Mouse (Mus musculus): ENCODE results near the gene Polr1c. TPM values are rescaled to one million over a fixed set of nuclear protein-coding genes. Genes with fewer than 3 reads are reported as not detected.

Polr1c gene
- polyA plus RNA-seq, 1 experiment from 2014 or later: 75.8 TPM

GRCm38 (mm10) chr17:46275034-46275433 is 27.2 kb upstream of the Polr1c start:
- WGBS: 84% methylated on average over 6 of the region's 6 CpGs
- ATAC-seq: no peak
- peaks cover 23% of the 10 kb centered on the region for H3K36me3 ChIP-seq
- H3K4me2 ChIP-seq (replicated peaks): no peak overlapping the region
- no peaks in the 10 kb centered on the region for H3K27me3 ChIP-seq (replicated peaks)
- no peaks in the 10 kb centered on the region for H3K9me3 ChIP-seq
- H3K4me1 ChIP-seq (replicated peaks): peaks cover 5% of the 10 kb centered on the region; the same call in 1 of the 2 replicates
- no peak overlapping the region for H3K4me3 ChIP-seq (replicated peaks)
- H3K9ac ChIP-seq: no peak overlapping the region
- H3K27ac ChIP-seq: no peak overlapping the region

DNA sequence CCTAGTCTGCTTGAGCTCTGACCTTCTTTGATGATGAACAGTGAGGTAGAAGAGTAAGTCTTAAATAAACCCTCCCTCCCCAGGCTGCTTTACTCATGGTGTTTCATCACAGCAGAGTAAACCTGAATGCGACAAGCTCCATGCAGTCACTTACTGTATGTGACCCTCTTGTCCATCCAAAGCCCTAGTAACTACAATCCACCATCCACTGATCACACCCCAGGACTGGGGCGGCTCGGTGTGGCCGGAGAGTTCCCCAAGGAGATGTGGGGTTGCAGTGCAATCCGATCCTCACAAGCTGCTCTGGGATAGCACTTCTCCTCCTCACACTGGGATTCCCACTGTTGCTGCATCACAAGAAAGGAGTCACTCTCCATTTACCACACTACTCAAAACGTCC is 26.6 kb upstream of the Polr1c start:
- Histone ChIP-seq H3K36me3 (peaks cover 23% of the 10 kb centered on the region), H3K27me3 (replicated peaks) (no peaks in the 10 kb centered on the region), H3K4me2 (replicated peaks) (no peak overlapping the region), H3K9ac (no peak overlapping the region), H3K4me1 (replicated peaks) (peaks cover 10% of the 10 kb centered on the region; the same call in 1 of the 2 replicates), H3K27ac (no peak overlapping the region), H3K9me3 (no peaks in the 10 kb centered on the region), H3K4me3 (replicated peaks) (no peak overlapping the region)
- no peak for ATAC-seq
- 81% methylated on average over 6 of the region's 6 CpGs for WGBS

DNA sequence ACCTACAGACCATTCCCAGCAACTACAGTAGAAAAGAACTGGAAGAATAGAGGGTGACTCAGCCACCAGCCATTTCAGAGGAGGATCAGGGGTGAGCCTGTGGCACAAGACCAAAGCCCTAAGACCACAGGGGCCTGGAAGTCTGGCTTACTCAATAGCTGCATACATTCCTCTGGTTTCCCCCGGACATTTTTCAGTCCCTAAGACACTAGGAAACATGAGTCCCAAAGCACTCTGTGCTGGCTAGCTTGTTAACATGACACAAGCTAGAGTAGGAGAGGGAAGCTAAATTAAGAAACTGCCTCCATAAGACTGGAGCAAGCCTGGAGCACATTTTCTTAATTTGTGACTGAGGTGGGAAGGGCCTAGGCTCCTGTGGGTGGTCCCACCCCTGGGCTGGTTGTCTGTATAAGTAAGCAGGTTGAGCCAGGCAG is 26.0 kb upstream of the Polr1c start:
- no peak overlapping the region for H3K27ac ChIP-seq
- peaks cover 21% of the 10 kb centered on the region for H3K36me3 ChIP-seq
- H3K27me3 ChIP-seq (replicated peaks): no peaks in the 10 kb centered on the region
- peaks cover 11% of the 10 kb centered on the region; the same call in 1 of the 2 replicates for H3K4me1 ChIP-seq (replicated peaks)
- H3K4me2 ChIP-seq (replicated peaks): no peak overlapping the region
- no peak for ATAC-seq
- 86% methylated on average over 1 of the region's 1 CpGs for WGBS
- H3K9ac ChIP-seq: no peak overlapping the region
- H3K9me3 ChIP-seq: no peaks in the 10 kb centered on the region
- H3K4me3 ChIP-seq (replicated peaks): no peak overlapping the region

DNA sequence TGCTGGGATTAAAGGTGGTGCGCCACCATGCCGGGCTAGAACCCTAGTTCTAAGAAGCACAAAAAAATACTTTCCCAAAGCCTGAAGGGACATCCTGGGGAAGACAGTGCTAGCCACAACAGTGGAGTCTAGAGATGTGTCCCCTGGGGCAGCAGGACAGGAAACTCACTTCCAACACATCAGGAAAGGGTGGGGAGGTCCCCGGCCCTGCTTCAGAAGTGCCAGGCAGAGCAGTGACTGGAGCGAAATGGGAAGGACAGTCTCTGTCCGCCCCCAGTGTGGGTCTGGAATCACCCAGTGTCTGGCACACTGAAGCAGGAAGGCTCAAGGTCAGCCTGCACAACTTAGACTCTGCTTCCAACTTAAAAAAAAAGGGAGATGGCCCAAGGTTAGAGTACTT is 24.8 kb upstream of the Polr1c start:
- Histone ChIP-seq H3K27me3 (replicated peaks) (no peaks in the 10 kb centered on the region), H3K9ac (no peak overlapping the region; the same call in 1 of the 2 replicates), H3K4me3 (replicated peaks) (no peak overlapping the region), H3K4me2 (replicated peaks) (no peak overlapping the region), H3K36me3 (0 out of 2 replicates have a peak, but pooled peaks cover 12% of the 10 kb centered on the region), H3K27ac (no peak overlapping the region), H3K4me1 (replicated peaks) (peaks cover 16% of the 10 kb centered on the region; the same call in 1 of the 2 replicates), H3K9me3 (no peaks in the 10 kb centered on the region)
- ATAC-seq: no peak
- 88% methylated on average over 5 of the region's 5 CpGs for WGBS

- no peak overlapping the region for H3K4me3 ChIP-seq (replicated peaks)
- H3K9me3 ChIP-seq: no peaks in the 10 kb centered on the region
- H3K9ac ChIP-seq: no peak overlapping the region
- H3K36me3 ChIP-seq: 0 out of 2 replicates have a peak, but pooled peaks cover 12% of the 10 kb centered on the region
- no peaks in the 10 kb centered on the region for H3K27me3 ChIP-seq (replicated peaks)
- no peak for ATAC-seq
- peaks cover 22% of the 10 kb centered on the region; the same call in 1 of the 2 replicates for H3K4me1 ChIP-seq (replicated peaks)
- no peak overlapping the region for H3K4me2 ChIP-seq (replicated peaks)
- H3K27ac ChIP-seq: no peak overlapping the region
- WGBS: 91% methylated on average over 2 of the region's 2 CpGs
These were observed 24.2 kb upstream of the Polr1c start for GRCm38 (mm10) chr17:46272058-46272457.

DNA sequence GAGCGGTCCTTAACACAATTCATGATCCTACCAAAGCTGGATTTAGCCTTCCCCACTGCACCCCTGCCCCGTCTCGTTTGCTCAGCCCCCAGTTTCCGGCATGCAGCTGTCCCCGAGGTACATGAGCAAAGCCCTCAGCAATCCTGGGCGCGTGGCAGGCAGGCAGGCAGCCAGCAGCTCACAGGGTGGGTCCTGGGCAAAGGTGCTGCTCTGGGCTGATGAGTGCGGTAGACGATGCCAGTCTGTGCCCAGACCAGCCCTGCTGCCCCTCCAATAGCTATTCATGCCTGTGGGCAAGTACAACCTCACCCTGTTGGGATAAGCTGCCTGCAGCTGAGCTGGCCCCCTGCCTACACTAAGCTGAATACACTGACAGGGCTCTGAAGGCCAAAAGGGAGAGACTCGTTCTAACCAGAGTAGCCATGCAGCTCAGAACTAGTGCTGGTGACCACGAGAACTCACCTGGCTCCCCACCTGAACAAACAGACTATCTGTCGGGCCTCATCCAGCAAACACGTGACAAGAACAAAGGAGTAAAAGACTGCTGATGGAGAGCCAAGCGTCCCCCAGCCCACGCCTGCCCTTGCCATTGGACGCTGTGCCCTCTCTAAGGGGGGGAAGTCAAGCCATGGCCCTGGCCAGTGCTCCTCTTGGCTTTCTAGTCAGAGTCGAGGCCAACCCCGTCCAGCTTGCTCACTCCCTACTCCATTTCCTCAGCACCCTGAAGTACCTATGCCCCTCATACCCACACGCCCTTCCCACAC is 22.1 kb upstream of the Polr1c start:
- Histone ChIP-seq H3K27ac (peak overlapping the region; percentile 48; the same call in 1 of the 2 replicates), H3K27me3 (replicated peaks) (no peaks in the 10 kb centered on the region), H3K4me1 (replicated peaks) (peaks cover 33% of the 10 kb centered on the region), H3K9me3 (no peaks in the 10 kb centered on the region), H3K9ac (no peak overlapping the region), H3K4me2 (replicated peaks) (no peak overlapping the region), H3K4me3 (replicated peaks) (no peak overlapping the region), H3K36me3 (0 out of 2 replicates have a peak, but pooled peaks cover 13% of the 10 kb centered on the region)
- 77% methylated on average over 19 of the region's 19 CpGs for WGBS
- ATAC-seq: no peak

DNA sequence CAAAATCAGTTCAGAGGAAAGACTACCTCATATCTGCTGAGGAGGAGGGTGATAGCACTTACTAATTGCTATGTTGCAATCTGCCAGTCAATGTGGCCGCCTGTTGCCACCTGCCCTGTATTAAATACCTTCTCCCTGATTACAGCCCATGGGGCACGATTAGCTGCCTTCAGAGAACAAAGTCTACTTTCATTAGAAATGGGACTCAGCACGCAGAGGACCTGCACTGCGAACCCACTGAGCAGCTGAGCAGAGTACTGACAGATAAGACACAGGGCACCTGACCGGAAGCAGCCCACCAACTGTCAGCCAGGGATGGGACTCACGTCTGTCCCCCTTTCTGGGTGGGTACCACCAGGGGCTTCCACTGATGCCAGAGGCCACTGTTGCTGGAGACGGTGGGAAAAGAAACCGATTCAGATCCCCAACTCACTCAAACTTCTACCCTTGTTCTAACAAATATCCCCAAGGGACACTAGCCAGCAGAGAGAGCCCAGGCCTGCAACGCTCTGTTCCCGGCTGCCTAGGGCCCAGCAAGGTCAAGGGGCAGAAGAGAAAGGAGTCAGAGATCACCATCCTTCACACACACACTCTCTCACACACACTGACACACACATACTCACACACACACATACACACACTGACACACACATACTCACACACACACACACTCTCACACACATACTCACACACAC is 20.3 kb upstream of the Polr1c start:
- Histone ChIP-seq H3K27me3 (replicated peaks) (no peaks in the 10 kb centered on the region), H3K4me3 (replicated peaks) (no peak overlapping the region), H3K9ac (no peak overlapping the region), H3K4me2 (replicated peaks) (0 out of 2 replicates have a peak overlapping the region, but pooled peaks have one; percentile 9), H3K36me3 (peaks cover 29% of the 10 kb centered on the region), H3K27ac (peak overlapping the region; percentile 72), H3K9me3 (no peaks in the 10 kb centered on the region), H3K4me1 (replicated peaks) (peaks cover 33% of the 10 kb centered on the region)
- ATAC-seq: peak; percentile 82
- WGBS: 67% methylated on average over 10 of the region's 10 CpGs

- peaks cover 33% of the 10 kb centered on the region for H3K4me1 ChIP-seq (replicated peaks)
- H3K9me3 ChIP-seq: no peaks in the 10 kb centered on the region
- no peak overlapping the region for H3K9ac ChIP-seq
- H3K36me3 ChIP-seq: peaks cover 36% of the 10 kb centered on the region
- H3K27ac ChIP-seq: 0 out of 2 replicates have a peak overlapping the region, but pooled peaks have one; percentile 72
- no peak overlapping the region for H3K4me3 ChIP-seq (replicated peaks)
- no peaks in the 10 kb centered on the region for H3K27me3 ChIP-seq (replicated peaks)
- WGBS: 68% methylated on average over 7 of the region's 7 CpGs
- H3K4me2 ChIP-seq (replicated peaks): no peak overlapping the region
- ATAC-seq: peak; percentile 16
These were observed 19.7 kb upstream of the Polr1c start for GRCm38 (mm10) chr17:46267511-46267910.

- peaks cover 33% of the 10 kb centered on the region for H3K4me1 ChIP-seq (replicated peaks)
- 50% methylated on average over 6 of the region's 6 CpGs for WGBS
- H3K27ac ChIP-seq: no peak overlapping the region
- H3K36me3 ChIP-seq: peaks cover 36% of the 10 kb centered on the region
- no peak for ATAC-seq
- no peak overlapping the region for H3K4me3 ChIP-seq (replicated peaks)
- no peak overlapping the region for H3K4me2 ChIP-seq (replicated peaks)
- H3K9me3 ChIP-seq: no peaks in the 10 kb centered on the region
- no peaks in the 10 kb centered on the region for H3K27me3 ChIP-seq (replicated peaks)
- H3K9ac ChIP-seq: no peak overlapping the region
These were observed 19.1 kb upstream of the Polr1c start for GRCm38 (mm10) chr17:46266986-46267385.

DNA sequence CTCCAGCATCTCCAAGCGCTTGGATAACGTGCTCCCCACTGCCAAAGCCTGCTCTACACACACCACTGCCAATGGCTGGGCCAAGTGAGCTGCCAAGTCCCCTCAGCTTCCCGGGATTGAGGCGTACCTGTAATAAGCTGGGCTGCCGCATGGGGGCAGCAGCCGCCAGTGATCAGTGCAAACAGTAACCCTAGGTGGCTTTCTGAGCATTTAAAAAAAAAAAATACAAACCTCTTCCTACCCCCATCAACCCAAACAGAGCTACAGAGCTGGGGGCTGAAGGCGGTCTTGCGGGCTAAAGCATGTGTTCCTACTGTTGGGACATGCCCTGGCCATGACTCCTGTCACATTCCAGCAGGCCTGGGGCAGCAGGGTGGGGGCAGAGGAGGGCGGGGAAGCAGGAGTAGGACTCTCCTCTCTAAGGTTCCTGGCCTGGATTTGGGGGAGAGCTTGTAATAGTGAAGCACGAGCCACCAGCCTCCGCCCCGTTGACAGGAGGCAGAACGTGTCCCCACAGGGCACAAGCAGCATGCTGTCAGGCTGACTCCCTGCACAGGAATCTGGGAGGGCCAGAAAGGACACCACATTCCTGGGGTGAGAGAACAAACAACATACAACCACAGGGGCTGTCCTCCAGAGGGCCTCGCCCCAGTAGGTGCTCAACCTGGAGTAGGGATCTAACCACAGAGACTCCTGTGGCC is 18.2 kb upstream of the Polr1c start:
- Histone ChIP-seq H3K4me2 (replicated peaks) (no peak overlapping the region), H3K27me3 (replicated peaks) (no peaks in the 10 kb centered on the region), H3K4me1 (replicated peaks) (peaks cover 33% of the 10 kb centered on the region), H3K4me3 (replicated peaks) (no peak overlapping the region), H3K9me3 (no peaks in the 10 kb centered on the region), H3K27ac (no peak overlapping the region), H3K36me3 (peaks cover 34% of the 10 kb centered on the region), H3K9ac (no peak overlapping the region)
- WGBS: 21% methylated on average over 14 of the region's 14 CpGs
- ATAC-seq: peak; percentile 32

DNA sequence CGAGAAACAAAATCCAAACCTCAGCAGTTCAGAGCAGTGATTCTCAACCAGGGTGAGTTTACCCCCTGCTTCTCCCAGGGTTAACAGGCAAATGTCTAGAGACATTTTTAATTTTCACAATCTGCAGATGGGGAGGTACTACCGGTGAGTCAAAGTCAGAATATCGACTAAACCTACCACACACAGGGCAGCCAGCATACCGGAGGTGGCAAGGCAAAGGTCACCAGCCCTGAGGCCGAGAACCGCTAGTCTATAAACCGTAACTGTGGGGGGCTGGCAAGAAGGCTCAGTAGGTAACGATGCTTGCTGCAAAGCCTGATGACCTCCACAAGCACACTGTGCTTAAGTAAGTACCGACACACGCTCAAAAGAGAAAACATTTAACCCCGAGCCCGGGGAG is 17.6 kb upstream of the Polr1c start:
- H3K27ac ChIP-seq: no peak overlapping the region
- 89% methylated on average over 12 of the region's 12 CpGs for WGBS
- H3K4me3 ChIP-seq (replicated peaks): no peak overlapping the region
- ATAC-seq: no peak
- peaks cover 33% of the 10 kb centered on the region for H3K4me1 ChIP-seq (replicated peaks)
- no peaks in the 10 kb centered on the region for H3K9me3 ChIP-seq
- no peak overlapping the region for H3K4me2 ChIP-seq (replicated peaks)
- no peak overlapping the region for H3K9ac ChIP-seq
- no peaks in the 10 kb centered on the region for H3K27me3 ChIP-seq (replicated peaks)
- peaks cover 34% of the 10 kb centered on the region for H3K36me3 ChIP-seq

- Histone ChIP-seq H3K9ac (no peak overlapping the region), H3K27me3 (replicated peaks) (no peaks in the 10 kb centered on the region), H3K36me3 (peaks cover 59% of the 10 kb centered on the region), H3K4me1 (replicated peaks) (peaks cover 13% of the 10 kb centered on the region), H3K4me2 (replicated peaks) (no peak overlapping the region), H3K4me3 (replicated peaks) (no peak overlapping the region), H3K27ac (no peak overlapping the region), H3K9me3 (no peaks in the 10 kb centered on the region)
- WGBS: 92% methylated on average over 5 of the region's 5 CpGs
- no peak for ATAC-seq
These were observed 14.4 kb upstream of the Polr1c start for GRCm38 (mm10) chr17:46262201-46262694.
